In the genomic region with DNA sequence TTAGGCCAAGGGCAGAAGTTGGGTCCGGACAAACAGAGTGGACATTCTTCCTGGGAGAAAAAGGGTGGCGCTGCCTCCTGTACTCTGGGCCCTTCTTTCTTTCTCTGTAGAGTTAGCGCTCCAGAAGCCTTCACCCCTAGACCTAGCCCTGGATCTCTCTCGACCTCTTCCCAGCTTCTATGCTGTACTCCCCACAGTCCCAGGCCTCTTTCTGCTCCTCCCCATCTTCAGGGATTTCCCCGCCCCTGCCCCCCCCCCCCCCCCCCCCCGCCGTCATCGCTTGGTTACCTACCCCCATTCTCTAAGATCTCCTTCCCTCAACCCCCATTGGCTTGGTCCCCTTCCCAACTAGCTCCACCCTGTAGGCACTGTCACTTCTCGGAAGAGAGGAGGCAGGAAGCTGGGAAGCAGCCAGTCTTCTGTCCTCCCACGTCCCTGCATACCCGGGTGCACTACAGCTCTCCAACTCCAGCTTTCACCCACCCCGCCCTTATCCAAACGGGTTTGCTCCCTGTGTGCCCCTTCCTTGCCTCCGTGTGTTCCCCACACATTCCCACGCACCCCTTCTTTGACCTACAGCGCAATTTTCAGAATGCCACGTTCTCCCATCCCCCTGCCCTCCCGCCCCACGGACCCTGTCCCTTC, we compare ENCODE assay signal across 8 mouse cellular contexts. TPM values are rescaled to one million over a fixed set of nuclear protein-coding genes. Genes with fewer than 3 reads are reported as not detected.
DNase-seq lines count a peak whose midpoint lies in the region; ATAC-seq lines count a peak whose summit lies in the region.

No protein-coding gene starts in this region.

- H3K9me3 ChIP-seq in forebrain, embryonic 14.5 days (replicated peaks; ENCODE audit: control insufficient read depth, low read length), result no peaks in the 10 kb centered on the region
- no peaks in the 10 kb centered on the region for H3K9me3 ChIP-seq in liver, embryonic 16.5 days (replicated peaks; ENCODE audit: control insufficient read depth, low read length)
- H3K9me3 ChIP-seq in neural tube, embryonic 14.5 days (ENCODE audit: control insufficient read depth, low read length), result no peaks in the 10 kb centered on the region

- WGBS in forebrain, embryonic 14.5 days, result 6% methylated on average over 15 of the region's 19 CpGs
- WGBS in liver, embryonic 16.5 days (ENCODE audit: insufficient replicate concordance), result 9% methylated on average over 15 of the region's 19 CpGs
- WGBS in neural tube, embryonic 14.5 days, result 6% methylated on average over 16 of the region's 19 CpGs

- peak overlapping the region; percentile 30 for H3K4me3 ChIP-seq in forebrain, embryonic 14.5 days (ENCODE audit: low read depth, low read length)
- H3K4me3 ChIP-seq in liver, embryonic 16.5 days (ENCODE audit: low read depth, low read length), result peak overlapping the region; percentile 53
- peak overlapping the region; percentile 33 for H3K4me3 ChIP-seq in neural tube, embryonic 14.5 days (ENCODE audit: low read depth, low read length)

- peak overlapping the region; percentile 61 for H3K9ac ChIP-seq in forebrain, embryonic 14.5 days (ENCODE audit: low read length)
- H3K9ac ChIP-seq in liver, embryonic 16.5 days (ENCODE audit: low read depth, low read length), result peak overlapping the region; percentile 47
- peak overlapping the region; percentile 46; the same call in 1 of the 2 replicates for H3K9ac ChIP-seq in neural tube, embryonic 14.5 days (replicated peaks; ENCODE audit: low read depth, low read length)

- DNase-seq in ES-CJ7 (ENCODE audit: low read depth, low spot score), result peak; percentile 95
- DNase-seq in cerebellum, adult 11-12 months, result peak; percentile 73
- DNase-seq in forebrain, embryonic 14.5 days (ENCODE audit: low spot score), result peak; percentile 73
- DNase-seq in heart, postnatal 14 days, result peak; percentile 82 to 85
- peak; percentile 78 to 88 for DNase-seq in kidney, postnatal 4 days
- DNase-seq in urinary bladder, postnatal 4 days (ENCODE audit: low spot score in 2 of 2), result peak; percentile 79 to 81

- H3K4me1 ChIP-seq in forebrain, embryonic 14.5 days (ENCODE audit: control insufficient read depth, insufficient read depth, low read length), result peaks cover 7% of the 10 kb centered on the region
- H3K4me1 ChIP-seq in liver, embryonic 16.5 days (ENCODE audit: control insufficient read depth, low read depth, low read length), result peaks cover 35% of the 10 kb centered on the region
- 0 out of 2 replicates have a peak, but pooled peaks cover 4% of the 10 kb centered on the region for H3K4me1 ChIP-seq in neural tube, embryonic 14.5 days (ENCODE audit: control insufficient read depth, insufficient read depth, low read length)

- peak overlapping the region; percentile 60; the same call in 1 of the 2 replicates for H3K27ac ChIP-seq in forebrain, embryonic 14.5 days (ENCODE audit: low read depth, low read length)
- H3K27ac ChIP-seq in liver, embryonic 16.5 days (ENCODE audit: low read length), result peak overlapping the region; percentile 76
- peak overlapping the region; percentile 73 for H3K27ac ChIP-seq in neural tube, embryonic 14.5 days (ENCODE audit: low read depth, low read length)

- no peaks in the 10 kb centered on the region for H3K36me3 ChIP-seq in forebrain, embryonic 14.5 days (ENCODE audit: control insufficient read depth, insufficient read depth, low read length)
- H3K36me3 ChIP-seq in liver, embryonic 16.5 days (ENCODE audit: control insufficient read depth, insufficient read depth), result no peaks in the 10 kb centered on the region
- no peaks in the 10 kb centered on the region for H3K36me3 ChIP-seq in neural tube, embryonic 14.5 days (ENCODE audit: control insufficient read depth, insufficient read depth, low read length)

- peak overlapping the region; percentile 78 for H3K4me2 ChIP-seq in forebrain, embryonic 14.5 days (ENCODE audit: low read length)
- H3K4me2 ChIP-seq in liver, embryonic 16.5 days (ENCODE audit: low read depth, low read length), result peak overlapping the region; percentile 83
- H3K4me2 ChIP-seq in neural tube, embryonic 14.5 days (ENCODE audit: low read depth, low read length), result peak overlapping the region; percentile 81

- intact Hi-C loops in heart, postnatal 14 days (cut with DNase I), result loop anchor here (1.0 kb wide), 5 partner anchors 38 to 202 kb away; a partner anchor contains a TSS

- ATAC-seq in forebrain, embryonic 14.5 days, result peak; percentile 87
- peak; percentile 70 for ATAC-seq in liver, embryonic 16.5 days (ENCODE audit: low read depth)
- peak; percentile 83 for ATAC-seq in neural tube, embryonic 14.5 days (ENCODE audit: low read depth)

- no peaks in the 10 kb centered on the region; the same call in 1 of the 2 replicates for H3K27me3 ChIP-seq in forebrain, embryonic 14.5 days (replicated peaks; ENCODE audit: control insufficient read depth, insufficient read depth, low read length)
- H3K27me3 ChIP-seq in liver, embryonic 16.5 days (ENCODE audit: control insufficient read depth, insufficient read depth, low read depth, low read length), result no peaks in the 10 kb centered on the region
- no peaks in the 10 kb centered on the region for H3K27me3 ChIP-seq in neural tube, embryonic 14.5 days (ENCODE audit: control insufficient read depth, insufficient read depth, low read length)

RNA-seq across cellular contexts. Expression of a gene that starts 13.2 kb away (rescaled TPM):
- 29.1 and 29.5 TPM in 2 replicates for polyA plus RNA-seq in forebrain, embryonic 14.5 days (2014; fragmentation: Nextera tagmentation; extraction: Ambion mirVana)
- under 1 TPM; 0.07 to 0.14 TPM for total RNA-seq in heart, postnatal 14 days (2021)
- polyA plus RNA-seq in liver, embryonic 16.5 days (2015; fragmentation: Nextera tagmentation; extraction: Ambion mirVana), result 0.35 and 0.37 TPM in 2 replicates
- polyA plus RNA-seq in neural tube, embryonic 14.5 days (2014; fragmentation: Nextera tagmentation; extraction: Ambion mirVana), result 34.8 and 36.6 TPM in 2 replicates

RNA-seq across cellular contexts. Expression of a gene that starts 18.8 kb away (rescaled TPM):
- polyA plus RNA-seq in forebrain, embryonic 14.5 days (2014; fragmentation: Nextera tagmentation; extraction: Ambion mirVana), result not detected in 2 replicates
- total RNA-seq in heart, postnatal 14 days (2021), result not detected
- not detected in 2 replicates for polyA plus RNA-seq in liver, embryonic 16.5 days (2015; fragmentation: Nextera tagmentation; extraction: Ambion mirVana)
- not detected in 2 replicates for polyA plus RNA-seq in neural tube, embryonic 14.5 days (2014; fragmentation: Nextera tagmentation; extraction: Ambion mirVana)

RNA-seq across cellular contexts. Expression of a gene that starts 30.0 kb away (rescaled TPM):
- polyA plus RNA-seq in forebrain, embryonic 14.5 days (2014; fragmentation: Nextera tagmentation; extraction: Ambion mirVana), result 0.27 and 0.37 TPM in 2 replicates
- 1 to 10 TPM in 1 of 2 experiments, under 1 TPM in 1; 0.34 to 1.1 TPM for total RNA-seq in heart, postnatal 14 days (2021)
- 23.3 and 28.4 TPM in 2 replicates for polyA plus RNA-seq in liver, embryonic 16.5 days (2015; fragmentation: Nextera tagmentation; extraction: Ambion mirVana)
- 0.58 and 0.88 TPM in 2 replicates for polyA plus RNA-seq in neural tube, embryonic 14.5 days (2014; fragmentation: Nextera tagmentation; extraction: Ambion mirVana)

RNA-seq across cellular contexts. Expression of a gene that starts 30.3 kb away (rescaled TPM):
- polyA plus RNA-seq in forebrain, embryonic 14.5 days (2014; fragmentation: Nextera tagmentation; extraction: Ambion mirVana), result not detected in 2 replicates
- under 1 TPM; 0.43 to 0.95 TPM for total RNA-seq in heart, postnatal 14 days (2021)
- polyA plus RNA-seq in liver, embryonic 16.5 days (2015; fragmentation: Nextera tagmentation; extraction: Ambion mirVana), result 0.69 and 1.1 TPM in 2 replicates
- not detected in 2 replicates for polyA plus RNA-seq in neural tube, embryonic 14.5 days (2014; fragmentation: Nextera tagmentation; extraction: Ambion mirVana)

RNA-seq across cellular contexts. Expression of a gene that starts 37.1 kb away (rescaled TPM):
- 24.7 and 29.7 TPM in 2 replicates for polyA plus RNA-seq in forebrain, embryonic 14.5 days (2014; fragmentation: Nextera tagmentation; extraction: Ambion mirVana)
- total RNA-seq in heart, postnatal 14 days (2021), result 10 to 100 TPM; 95.6 to 96.3 TPM
- polyA plus RNA-seq in liver, embryonic 16.5 days (2015; fragmentation: Nextera tagmentation; extraction: Ambion mirVana), result 68.0 and 76.2 TPM in 2 replicates
- 19.3 and 34.1 TPM in 2 replicates for polyA plus RNA-seq in neural tube, embryonic 14.5 days (2014; fragmentation: Nextera tagmentation; extraction: Ambion mirVana)

Comparison
In these comparisons a context has a peak if more than half of its experiments do, and no peak if none do; other contexts are left out.
1. Peak in every context shown above with its lines: DNase-seq, ATAC-seq, H3K4me3 ChIP-seq and H3K27ac ChIP-seq.
2. RNA of a gene that starts 13.2 kb away (polyA plus RNA-seq): 34.8 to 36.6 TPM in neural tube, embryonic 14.5 days and 29.1 to 29.5 TPM in forebrain, embryonic 14.5 days; 0.35 to 0.37 TPM in liver, embryonic 16.5 days; every median in the first group is over 10 times any median in the second.
3. RNA of a gene that starts 30.0 kb away (polyA plus RNA-seq): 23.3 to 28.4 TPM in liver, embryonic 16.5 days; 0.58 to 0.88 TPM in neural tube, embryonic 14.5 days and 0.27 to 0.37 TPM in forebrain, embryonic 14.5 days; every median in the first group is over 10 times any median in the second.